In the genomic region with DNA sequence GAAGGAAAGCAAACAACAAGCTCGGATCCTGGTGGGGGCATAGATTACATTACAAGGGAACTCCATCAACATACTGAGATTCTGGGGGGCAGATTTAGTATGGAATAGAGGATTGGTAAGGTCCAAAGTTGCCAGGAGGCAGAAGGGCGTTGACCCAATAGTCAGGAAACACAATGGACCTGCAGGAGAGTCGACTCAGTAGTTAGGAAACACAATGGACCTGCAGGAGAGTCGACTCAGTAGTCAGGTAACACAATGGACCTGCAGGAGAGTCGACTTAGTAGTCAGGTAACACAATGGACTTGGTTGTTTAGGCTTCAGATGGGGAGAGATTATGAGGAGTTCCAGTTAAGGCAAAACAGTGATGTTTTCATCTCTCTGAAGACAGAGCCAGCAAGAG, we compare ENCODE assay signal across 23 mouse cellular contexts.
"Had no signal": no experiment of that assay in that cellular context is flagged by ENCODE, and none has a peak within 500 bp of the region (broad histone marks: within the 10 kb centered on the region; RNA-seq: fewer than 3 reads in every experiment).

No protein-coding gene starts in this region.

- H3K9me3 ChIP-seq: heart, embryonic 13.5 days; heart, embryonic 15.5 days; hindbrain, embryonic 13.5 days; hindbrain, embryonic 15.5 days; limb, embryonic 10.5 days; limb, embryonic 12.5 days; liver, embryonic 13.5 days had no signal

- H3K9ac ChIP-seq: heart, embryonic 13.5 days; heart, embryonic 15.5 days; hindbrain, embryonic 13.5 days; hindbrain, embryonic 15.5 days; limb, embryonic 12.5 days; liver, embryonic 13.5 days had no signal

- DNase-seq: gastrocnemius, postnatal 14 days; gastrocnemius, postnatal 36 days; heart, adult 2 months; heart, postnatal 14 days; heart, postnatal 36 days; kidney, adult 18-20 months; kidney, adult 8-10 months; kidney, postnatal 14 days; kidney, postnatal 36 days; layer of hippocampus, adult 9-11 months; layer of hippocampus, postnatal 36 days; liver; liver, embryonic 13.5 days had no signal

- H3K27me3 ChIP-seq: heart, embryonic 13.5 days; heart, embryonic 15.5 days; hindbrain, embryonic 13.5 days; hindbrain, embryonic 15.5 days; limb, embryonic 12.5 days; liver, embryonic 13.5 days had no signal

- ATAC-seq: hindbrain, postnatal 0 days; intestine, embryonic 16.5 days had no signal

- H3K4me1 ChIP-seq: heart, embryonic 13.5 days; heart, embryonic 15.5 days; hindbrain, embryonic 13.5 days; hindbrain, embryonic 15.5 days; limb, embryonic 10.5 days; limb, embryonic 12.5 days; liver, embryonic 13.5 days had no signal

- H3K36me3 ChIP-seq: heart, embryonic 13.5 days; heart, embryonic 15.5 days; hindbrain, embryonic 13.5 days; hindbrain, embryonic 15.5 days; limb, embryonic 10.5 days; limb, embryonic 12.5 days; liver, embryonic 13.5 days had no signal

- H3K4me3 ChIP-seq: heart, adult 2 months; heart, embryonic 13.5 days; heart, embryonic 15.5 days; hindbrain, embryonic 13.5 days; hindbrain, embryonic 15.5 days; limb, embryonic 10.5 days; limb, embryonic 12.5 days; liver, embryonic 13.5 days had no signal

- H3K27ac ChIP-seq: heart, adult 2 months; heart, embryonic 13.5 days; heart, embryonic 15.5 days; hindbrain, embryonic 13.5 days; hindbrain, embryonic 15.5 days; hindbrain, postnatal 0 days; limb, embryonic 10.5 days; limb, embryonic 12.5 days; liver, embryonic 13.5 days had no signal

- H3K4me2 ChIP-seq: heart, embryonic 11.5 days; heart, embryonic 13.5 days; heart, embryonic 15.5 days; hindbrain, embryonic 13.5 days; hindbrain, embryonic 15.5 days; limb, embryonic 12.5 days; liver, embryonic 11.5 days; liver, embryonic 13.5 days had no signal
